Mouse (Mus musculus) hindbrain, postnatal 0 days (tissue): Measurements from ENCODE around the gene Fzr1. TPM values are rescaled to one million over a fixed set of nuclear protein-coding genes. Genes with fewer than 3 reads are reported as not detected.

Experiments used
- ATAC-seq: fragments of 200-750 bp; cut with Nextera tagmentation; 2 replicates; pipeline ENCODE4 v1.8.0; 2017; ENCODE audit warnings: mild to moderate bottlenecking, moderate TSS enrichment, moderate library complexity
- DNase-seq: peaks from one replicate; pipeline ENCODE4 v3.0.0-alpha.2; 2015; ENCODE audit warnings: low spot score
- H3K27ac ChIP-seq: fragments of 300-500 bp; sonication (generic); 2 replicates; pipeline ENCODE4 v1.5.1; 2014; ENCODE audit warnings: mild to moderate bottlenecking
- H3K27me3 ChIP-seq: fragments of 300-500 bp; sonication (generic); 2 replicates; pipeline ENCODE4 v1.6.1; 2014; ENCODE audit warnings: low read length, mixed read lengths; ENCODE audit not compliant: insufficient read depth
- H3K36me3 ChIP-seq: fragments of 300-500 bp; sonication (generic); 2 replicates; pipeline ENCODE4 v1.6.1; 2014; ENCODE audit warnings: low read length, mixed read lengths; ENCODE audit not compliant: insufficient read depth
- H3K4me1 ChIP-seq: fragments of 300-500 bp; sonication (generic); 2 replicates; pipeline ENCODE4 v1.6.1; 2014; ENCODE audit warnings: antibody characterized with exemption, low read length, mixed read lengths; ENCODE audit not compliant: insufficient read depth
- H3K4me2 ChIP-seq: fragments of 300-500 bp; sonication (generic); 2 replicates; pipeline ENCODE4 v1.6.1; 2014; ENCODE audit warnings: low read depth, mild to moderate bottlenecking, low read length, moderate library complexity, mixed read lengths
- H3K4me3 ChIP-seq: fragments of 300-500 bp; sonication (generic); 2 replicates; pipeline ENCODE4 v1.5.1; 2014; ENCODE audit warnings: low read length
- H3K9ac ChIP-seq: fragments of 300-500 bp; sonication (generic); replicated peaks from 2 replicates; pipeline ENCODE4 v1.6.1; 2014; ENCODE audit warnings: mild to moderate bottlenecking, low read length, moderate library complexity, mixed read lengths
- H3K9me3 ChIP-seq: fragments of 300-500 bp; sonication (generic); 2 replicates; pipeline ENCODE4 v1.6.1; 2016; ENCODE audit warnings: low read length, mixed read lengths
- CTCF ChIP-seq: IDR thresholded peaks from 2 replicates; pipeline ENCODE4 v1.5.1; 2016; ENCODE audit warnings: antibody characterized with exemption, control low read depth, low read depth
- WGBS: fragments of 180-500 bp; shearing (Covaris S2); extraction: QIAGEN DNeasy Blood & Tissue Kit; methylation state at CpG from one replicate; pipeline ENCODE4 v1.1.7; 2014; 5-methylcytosine and 5-hydroxymethylcytosine counted together
- polyA plus RNA-seq: library from polyadenylated mRNA; unstranded; fragments of >200 nt; fragmentation: Nextera tagmentation; extraction: Ambion mirVana; gene quantifications from 2 replicates; pipeline ENCODE4 v1.2.1, GENCODE M21; 2015
- total RNA-seq: library from RNA; depleted of rRNA; stranded (reverse); fragments of >200 nt; gene quantifications from 2 replicates; pipeline ENCODE4 v1.2.3, GENCODE M21; 2014

Gene Fzr1
- total and polyA plus RNA-seq, 2 experiments from 2014 or later, result 106 to 134 TPM

DNA sequence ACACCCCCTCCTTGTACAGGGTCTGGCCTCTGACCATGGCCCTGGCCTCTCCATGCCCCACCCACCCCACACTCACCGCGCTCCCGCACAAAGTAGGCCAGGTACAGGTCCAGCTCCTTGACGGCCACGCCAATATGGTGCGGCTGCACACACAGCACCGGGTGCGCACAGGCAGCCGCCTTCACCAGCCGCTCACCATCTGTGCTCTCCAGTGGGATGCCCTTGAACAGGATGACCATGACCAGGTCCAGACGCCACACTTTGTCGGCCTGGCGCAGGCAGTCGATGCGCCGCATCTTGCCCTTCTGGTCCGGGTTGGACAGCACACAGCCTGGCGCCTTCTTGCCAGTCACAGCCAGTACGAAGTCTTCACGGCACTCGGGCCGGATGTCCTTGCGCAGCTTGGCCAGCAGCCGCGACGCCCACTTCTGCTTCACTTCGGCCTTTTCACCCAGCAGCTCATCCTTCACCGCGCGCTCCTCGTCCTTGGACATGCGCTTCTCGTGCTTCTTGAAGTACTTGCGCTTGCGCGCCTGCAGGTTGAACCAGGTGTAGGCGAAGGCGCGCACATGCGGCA lies 42.0 kb upstream of the Fzr1 start:
- 77% methylated on average over 40 of the region's 40 CpGs for WGBS
- H3K27me3 ChIP-seq, result no peaks in the 10 kb centered on the region
- TF ChIP-seq CTCF, result no peak
- H3K36me3 ChIP-seq, result no peaks in the 10 kb centered on the region
- no peaks in the 10 kb centered on the region for H3K9me3 ChIP-seq
- H3K27ac ChIP-seq, result no peak overlapping the region
- peaks cover 30% of the 10 kb centered on the region for H3K4me1 ChIP-seq
- no peak for DNase-seq
- H3K4me2 ChIP-seq, result no peak overlapping the region
- no peak overlapping the region for H3K4me3 ChIP-seq
- no peak for ATAC-seq
- H3K9ac ChIP-seq, result no peak overlapping the region

DNA sequence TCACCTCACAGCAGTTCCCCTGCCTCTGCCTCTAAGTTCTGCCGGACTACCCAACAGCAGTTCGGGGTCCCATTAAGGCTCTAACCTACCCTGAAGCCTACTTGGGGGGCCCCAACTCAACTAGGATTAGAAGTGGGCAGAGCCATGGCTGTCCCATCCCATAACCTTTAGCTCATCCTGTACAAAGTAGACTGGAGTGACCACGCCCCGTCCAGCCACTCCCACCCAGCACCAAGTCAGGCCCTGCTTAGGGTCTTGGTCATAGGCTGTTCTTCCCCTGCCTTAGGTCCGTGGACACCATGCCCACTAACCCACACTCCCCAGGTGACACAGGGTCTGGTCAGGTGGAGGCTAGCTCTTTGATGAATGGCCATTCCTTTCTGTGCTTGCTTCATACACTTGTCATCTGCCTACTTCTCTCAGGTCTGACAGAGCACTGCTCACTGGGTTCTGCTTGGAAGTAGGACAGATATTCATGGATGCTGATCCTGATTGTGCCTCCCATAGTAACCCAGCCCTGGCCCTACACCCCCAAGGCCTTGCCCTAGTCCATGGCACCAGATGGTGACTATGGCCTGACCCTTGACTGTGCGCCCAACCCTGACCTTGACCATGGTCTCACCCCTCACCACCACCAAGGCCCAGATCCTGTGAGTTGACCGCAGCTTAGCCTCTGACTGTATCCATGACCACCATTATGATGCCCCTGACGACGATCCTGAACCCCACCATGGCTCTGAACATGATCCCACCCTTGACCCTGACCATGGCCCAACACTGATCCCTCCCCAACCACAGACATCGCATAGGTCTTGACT lies 41.0 kb upstream of the Fzr1 start:
- Histone ChIP-seq H3K4me3 (no peak overlapping the region), H3K4me2 (no peak overlapping the region), H3K27me3 (no peaks in the 10 kb centered on the region), H3K27ac (no peak overlapping the region), H3K9ac (no peak overlapping the region), H3K4me1 (peaks cover 28% of the 10 kb centered on the region), H3K36me3 (no peaks in the 10 kb centered on the region), H3K9me3 (no peaks in the 10 kb centered on the region)
- no peak for DNase-seq
- no peak for TF ChIP-seq CTCF
- no peak for ATAC-seq
- WGBS, result 95% methylated on average over 10 of the region's 10 CpGs

- Histone ChIP-seq H3K4me1 (peaks cover 24% of the 10 kb centered on the region), H3K36me3 (no peaks in the 10 kb centered on the region), H3K27me3 (no peaks in the 10 kb centered on the region), H3K9ac (no peak overlapping the region), H3K4me3 (no peak overlapping the region), H3K27ac (0 out of 2 replicates have a peak overlapping the region, but pooled peaks have one; percentile 77), H3K9me3 (no peaks in the 10 kb centered on the region), H3K4me2 (no peak overlapping the region)
- no peak for DNase-seq
- no peak for ATAC-seq
- WGBS, result 45% methylated on average over 11 of the region's 11 CpGs
- no peak for TF ChIP-seq CTCF
These were observed 40.1 kb upstream of the Fzr1 start for GRCm38 (mm10) chr10:81418216-81419070.

- Histone ChIP-seq H3K9me3 (no peaks in the 10 kb centered on the region), H3K27ac (peak overlapping the region; percentile 77), H3K4me3 (no peak overlapping the region), H3K4me1 (peaks cover 24% of the 10 kb centered on the region), H3K4me2 (peak overlapping the region; percentile 42), H3K36me3 (no peaks in the 10 kb centered on the region), H3K27me3 (no peaks in the 10 kb centered on the region), H3K9ac (peak overlapping the region; percentile 28; the same call in 1 of the 2 replicates)
- no peak for TF ChIP-seq CTCF
- ATAC-seq, result no peak
- WGBS, result 41% methylated on average over 12 of the region's 12 CpGs
- no peak for DNase-seq
These were observed 39.2 kb upstream of the Fzr1 start for GRCm38 (mm10) chr10:81417227-81418215.

DNA sequence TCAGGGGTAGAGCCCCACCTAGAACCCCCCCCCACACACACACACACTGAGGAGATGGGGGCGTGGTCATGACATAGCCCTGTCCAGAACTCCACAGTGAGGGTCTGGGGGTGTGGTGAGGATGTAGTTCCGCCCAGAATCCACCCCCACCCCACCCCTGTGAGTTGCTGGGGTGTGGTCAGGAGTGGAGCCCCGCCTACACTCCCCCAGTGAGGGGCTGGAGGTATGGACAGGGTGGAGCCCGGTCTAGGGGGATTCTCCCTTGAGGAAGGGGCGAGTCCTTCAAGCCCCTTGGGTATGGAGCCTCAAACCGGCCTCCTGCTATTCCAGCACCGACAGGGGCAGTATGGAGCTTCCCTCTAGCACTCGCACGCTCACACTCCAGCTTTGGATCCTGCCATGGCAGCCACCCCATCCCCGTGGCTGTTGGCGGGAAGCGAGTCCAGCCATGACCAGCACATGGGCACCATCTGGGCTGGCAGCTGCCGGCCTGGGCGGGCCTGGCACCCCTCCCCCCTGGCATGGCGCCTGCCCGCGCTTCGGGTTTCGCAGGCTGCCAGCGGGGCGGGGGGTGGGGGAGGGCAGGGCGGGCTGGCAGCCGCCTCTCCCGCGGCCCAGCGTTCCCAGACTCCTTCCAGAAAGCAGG lies 38.4 kb upstream of the Fzr1 start:
- Histone ChIP-seq H3K4me2 (peak overlapping the region; percentile 42), H3K27me3 (no peaks in the 10 kb centered on the region), H3K4me3 (peak overlapping the region; percentile 13; the same call in 1 of the 2 replicates), H3K36me3 (no peaks in the 10 kb centered on the region), H3K9ac (0 out of 2 replicates have a peak overlapping the region, but pooled peaks have one; percentile 28), H3K27ac (peak overlapping the region; percentile 77), H3K9me3 (no peaks in the 10 kb centered on the region), H3K4me1 (peaks cover 30% of the 10 kb centered on the region)
- WGBS, result 3% methylated on average over 18 of the region's 26 CpGs
- ATAC-seq (peak; percentile 89), DNase-seq (peak; percentile 92)
- peak; percentile 79 for TF ChIP-seq CTCF
